Mouse (Mus musculus) MN1 (cell line): ENCODE measurements around the gene Igsf11.
"Not testable (repeated sequence)": the region's sequence is repeated elsewhere in the genome, so short reads cannot be mapped to it uniquely, and the experiment has no call there.

Source experiments
- DNase-seq: peaks from one replicate; pipeline ENCODE4 v3.0.0-alpha.2; 2016; ENCODE audit warnings: low spot score

Gene Igsf11

DNA sequence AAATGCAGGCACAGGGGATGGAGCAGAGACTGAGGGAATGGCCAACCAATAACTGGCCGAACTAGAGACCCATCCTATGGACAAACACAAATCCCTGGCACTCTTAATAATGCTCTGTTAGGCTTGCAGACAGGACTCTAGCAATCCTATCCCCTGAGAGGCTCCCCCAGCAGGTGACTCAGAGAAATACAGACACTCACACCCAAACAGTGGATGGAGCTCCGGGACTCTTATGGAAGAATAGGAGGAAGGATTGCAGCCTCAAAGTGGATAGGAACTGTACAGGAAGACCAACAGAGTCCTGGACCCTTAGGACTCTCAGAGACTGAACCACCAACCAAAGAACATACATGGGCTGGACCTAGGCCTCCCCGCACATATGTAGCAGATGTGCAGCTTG is 91.4 kb downstream of the Igsf11 start:
- not testable (repeated sequence) for DNase-seq

DNA sequence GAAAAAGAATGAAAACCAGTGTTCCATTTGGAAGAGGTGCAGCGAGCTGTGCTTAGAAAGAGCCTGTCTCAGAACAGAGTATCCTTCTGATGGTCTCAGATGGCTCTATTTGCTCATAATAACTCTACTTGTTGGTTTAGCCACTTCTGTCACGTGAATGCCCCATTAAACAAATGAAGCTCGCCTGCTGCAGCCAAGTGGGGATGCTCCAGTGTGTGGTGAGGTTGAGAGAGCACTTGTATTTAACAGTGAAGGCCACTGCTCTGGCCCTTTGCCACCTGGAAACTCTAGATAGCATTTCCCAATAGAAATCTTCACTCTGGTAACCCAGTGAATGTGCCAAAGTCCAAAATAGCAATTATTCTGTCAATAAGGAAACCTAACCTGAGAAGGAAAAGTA is 92.9 kb downstream of the Igsf11 start:
- DNase-seq: no peak

DNA sequence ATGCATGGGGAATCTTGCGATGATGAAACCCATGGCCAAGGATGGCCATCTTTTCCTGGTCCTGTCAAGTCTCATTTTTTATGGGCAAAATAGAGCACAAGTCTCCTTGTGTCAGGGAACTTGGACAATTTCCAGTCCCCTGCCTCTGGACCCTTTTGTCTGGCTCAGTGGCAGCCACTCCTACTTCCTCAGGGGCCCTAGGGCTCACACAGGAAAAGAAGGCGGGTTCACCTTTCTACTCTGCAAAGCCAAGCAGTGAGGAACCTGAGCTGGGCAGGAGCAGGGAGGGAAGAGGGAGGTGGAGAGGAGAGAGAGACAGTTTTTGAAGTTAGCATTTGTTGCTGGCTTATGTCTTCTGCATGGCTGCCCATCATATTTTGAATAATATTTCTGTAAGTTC is 93.9 kb downstream of the Igsf11 start:
- DNase-seq: no peak

DNA sequence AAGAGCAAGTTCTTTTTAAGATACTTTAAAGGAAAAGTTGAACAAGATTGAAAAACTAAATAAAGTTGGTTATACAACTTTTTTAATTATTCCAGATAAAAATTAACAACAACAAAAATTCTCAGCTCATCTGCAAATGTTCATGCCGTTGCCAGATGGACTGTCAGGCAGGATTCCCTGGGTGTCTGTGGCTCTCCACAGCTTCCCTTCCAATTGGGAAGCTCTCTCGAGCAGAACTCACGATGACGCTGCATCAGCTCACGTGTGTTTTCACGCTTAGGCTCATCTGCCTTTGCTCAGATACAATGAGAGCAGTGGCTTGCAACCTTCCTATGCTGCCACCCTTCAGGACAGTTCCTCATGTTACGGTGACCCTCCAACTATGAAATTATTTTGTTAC is 101.2 kb downstream of the Igsf11 start:
- DNase-seq: no peak

DNA sequence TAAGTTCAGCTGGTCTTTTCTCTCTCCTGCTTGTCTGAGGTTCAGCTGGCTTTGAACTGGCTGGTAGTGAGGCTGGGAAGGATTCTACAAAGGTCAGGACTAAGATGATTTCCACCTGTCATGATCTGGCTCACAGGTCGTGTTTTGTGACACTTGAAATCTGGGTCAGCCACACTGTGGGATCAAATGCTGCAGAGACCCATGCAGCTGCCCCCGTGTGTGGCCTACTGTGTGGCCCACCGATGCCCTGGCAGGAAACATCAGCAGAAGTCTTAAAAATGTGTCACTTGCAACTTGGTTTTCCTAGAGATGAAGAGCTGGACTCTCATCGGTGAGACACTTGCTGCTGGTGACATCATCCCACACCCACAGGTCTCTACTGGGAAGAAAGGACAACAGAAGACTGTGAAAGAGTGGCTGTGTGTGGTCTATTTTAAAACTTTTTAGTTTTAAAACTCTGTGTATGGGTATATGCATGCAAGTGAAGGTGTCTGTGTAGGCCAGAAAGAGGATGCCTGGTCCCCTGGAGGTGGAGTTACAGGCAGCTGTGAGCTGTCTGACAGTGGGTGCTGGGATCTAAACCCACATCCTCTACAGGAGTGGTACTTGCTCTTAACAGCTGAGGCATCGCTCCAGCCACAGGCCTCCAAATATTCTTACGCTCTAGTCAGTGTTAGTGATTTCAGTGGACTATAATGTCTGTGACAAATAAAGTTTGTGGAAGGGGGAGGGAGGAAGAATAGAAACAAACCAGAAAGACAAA is 106.2 kb downstream of the Igsf11 start:
- DNase-seq: no peak

DNA sequence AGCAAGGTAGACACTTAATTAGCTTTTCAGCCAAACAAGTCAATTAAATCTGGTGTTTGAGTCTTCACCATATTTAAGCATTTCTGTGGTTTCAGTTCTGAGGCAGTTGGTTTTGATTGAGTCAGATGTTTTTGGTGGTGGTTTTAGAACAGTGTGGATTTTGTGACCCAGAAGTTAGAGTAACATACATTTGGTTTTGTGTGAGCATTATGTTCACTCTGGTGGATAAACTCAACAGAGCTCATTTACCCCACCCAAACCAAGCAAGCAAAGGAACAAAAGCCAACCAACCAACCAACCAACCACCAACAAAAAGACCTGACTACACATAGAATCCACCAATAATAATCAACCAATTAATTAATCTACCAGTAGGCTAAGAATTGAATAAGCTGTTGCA is 106.8 kb downstream of the Igsf11 start:
- no peak for DNase-seq

DNA sequence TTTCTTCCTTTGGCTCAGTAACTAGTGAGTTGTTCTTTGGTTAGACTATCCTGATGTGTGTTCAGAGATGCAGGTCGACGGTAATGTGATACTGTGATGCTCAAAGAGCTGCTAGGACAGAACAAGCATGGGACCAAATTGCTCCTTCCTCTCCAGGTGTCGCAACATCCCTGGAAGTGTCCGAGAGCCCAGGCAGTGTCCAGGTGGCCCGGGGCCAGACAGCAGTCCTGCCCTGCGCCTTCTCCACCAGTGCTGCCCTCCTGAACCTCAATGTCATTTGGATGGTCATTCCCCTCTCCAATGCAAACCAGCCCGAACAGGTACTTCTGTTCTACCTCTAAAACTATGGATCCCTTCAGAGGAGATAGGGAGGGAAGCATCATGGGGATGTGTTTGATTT is 114.5 kb downstream of the Igsf11 start:
- no peak for DNase-seq

DNA sequence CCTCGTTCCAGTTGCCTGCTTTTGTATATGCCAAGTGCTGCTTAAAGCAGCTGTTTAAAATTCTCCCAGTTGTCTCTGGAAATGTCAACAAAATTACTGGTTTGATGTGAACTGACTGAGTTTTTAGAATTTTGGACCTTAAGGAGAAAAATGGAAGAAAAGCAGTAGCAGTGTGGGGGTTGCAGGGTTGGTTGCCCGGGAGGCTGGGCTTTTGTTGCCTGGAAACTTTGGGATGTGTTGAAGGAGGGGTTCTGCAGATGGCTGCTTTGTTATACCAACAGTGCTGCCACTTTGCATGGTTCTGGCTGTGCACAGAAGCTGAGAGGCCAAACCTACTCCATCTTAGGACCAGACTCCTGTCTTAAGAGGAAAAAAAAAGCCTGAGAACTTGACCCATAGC is 127.0 kb downstream of the Igsf11 start:
- DNase-seq: no peak

DNA sequence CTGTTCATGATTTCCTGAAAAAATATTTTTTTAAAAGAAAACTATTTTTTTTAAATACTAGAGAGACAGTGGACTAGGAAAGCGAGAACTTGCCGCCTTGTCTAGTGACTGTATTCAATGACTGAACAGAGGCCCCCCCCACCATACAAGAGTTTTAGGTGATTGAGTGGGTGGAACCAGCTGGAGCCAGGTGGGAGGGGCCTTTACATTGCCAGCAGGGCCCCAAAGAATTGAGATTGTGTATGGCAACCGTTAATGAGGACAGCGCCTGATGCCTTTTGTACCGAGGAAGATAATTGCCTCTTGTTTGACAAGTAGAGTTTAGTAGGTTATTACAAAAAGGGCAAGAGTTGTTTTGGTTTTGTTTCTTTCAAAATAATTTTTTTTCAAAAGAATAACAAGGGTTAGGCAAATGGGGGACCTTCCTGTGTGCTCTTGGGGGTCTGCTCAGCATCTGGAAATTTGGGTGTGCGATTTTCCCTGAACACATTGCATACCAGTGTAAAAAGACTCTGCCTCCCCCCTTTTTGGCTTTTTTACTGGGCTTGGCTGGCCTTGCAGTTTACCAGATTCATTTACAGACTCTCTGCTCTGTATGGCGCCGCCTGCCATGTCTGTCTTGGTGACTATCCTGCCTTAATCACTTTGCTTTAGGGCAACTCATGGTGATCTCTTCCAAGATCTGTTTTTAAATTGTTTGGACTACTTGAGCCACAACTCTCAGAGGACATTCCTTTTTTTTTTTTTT is 133.7 kb downstream of the Igsf11 start:
- DNase-seq: no peak

DNA sequence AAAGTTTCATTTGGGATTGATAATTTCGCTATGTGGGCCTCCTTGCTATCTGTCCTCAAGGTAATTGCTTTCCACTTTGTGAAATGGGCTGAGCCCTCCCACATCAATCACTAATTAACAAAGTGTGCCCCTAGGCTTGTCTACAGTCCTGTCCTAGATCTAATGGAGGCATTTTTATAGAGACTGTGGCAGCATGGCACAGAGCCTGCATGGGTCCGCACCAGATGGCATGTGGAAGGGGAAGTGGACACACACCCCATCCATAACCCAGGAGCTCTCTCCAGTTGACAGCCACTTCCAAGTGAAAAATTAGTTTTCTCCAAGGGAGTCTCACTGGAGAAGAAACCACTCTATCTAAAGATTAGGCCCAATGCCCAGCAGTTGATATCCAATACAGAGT is 138.9 kb downstream of the Igsf11 start:
- no peak for DNase-seq

DNA sequence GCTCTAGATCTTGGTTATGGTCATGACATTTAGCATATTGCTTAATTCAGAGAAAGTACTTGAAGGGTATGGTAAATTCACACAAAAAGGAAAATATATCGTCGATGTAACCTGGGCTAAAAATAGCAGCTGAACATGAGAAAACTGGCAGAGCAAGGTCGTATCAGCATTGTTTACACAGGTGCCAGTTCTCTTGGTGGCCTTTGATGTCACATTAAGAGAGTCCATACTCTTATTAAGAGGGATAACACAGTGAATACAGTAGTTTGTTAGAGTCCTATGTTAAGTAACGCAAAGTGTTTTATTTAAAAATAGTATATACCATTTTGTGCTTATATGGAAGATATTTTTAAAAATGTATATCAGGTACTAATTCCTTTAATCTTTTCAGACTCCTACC is 144.8 kb downstream of the Igsf11 start:
- DNase-seq: no peak

DNA sequence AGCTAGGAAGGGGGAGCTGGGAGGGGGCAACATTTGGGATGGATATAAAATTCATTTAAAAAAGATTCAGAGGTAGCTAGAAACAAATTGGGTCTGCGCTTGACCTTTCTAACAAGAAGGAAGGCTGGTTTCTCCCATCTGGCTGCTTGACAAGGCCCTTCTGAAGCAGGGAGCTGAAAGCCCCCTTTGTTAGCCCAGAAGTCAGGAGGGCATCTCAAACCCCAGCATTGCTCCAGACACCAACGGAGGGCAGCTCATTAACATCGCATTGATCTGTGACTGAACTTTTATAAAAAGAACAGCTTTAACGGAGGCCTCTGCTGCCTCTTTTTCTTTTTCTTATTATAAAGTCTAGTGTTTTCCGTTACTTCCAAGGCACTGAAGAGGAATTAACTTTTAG is 151.9 kb downstream of the Igsf11 start:
- no peak for DNase-seq

DNA sequence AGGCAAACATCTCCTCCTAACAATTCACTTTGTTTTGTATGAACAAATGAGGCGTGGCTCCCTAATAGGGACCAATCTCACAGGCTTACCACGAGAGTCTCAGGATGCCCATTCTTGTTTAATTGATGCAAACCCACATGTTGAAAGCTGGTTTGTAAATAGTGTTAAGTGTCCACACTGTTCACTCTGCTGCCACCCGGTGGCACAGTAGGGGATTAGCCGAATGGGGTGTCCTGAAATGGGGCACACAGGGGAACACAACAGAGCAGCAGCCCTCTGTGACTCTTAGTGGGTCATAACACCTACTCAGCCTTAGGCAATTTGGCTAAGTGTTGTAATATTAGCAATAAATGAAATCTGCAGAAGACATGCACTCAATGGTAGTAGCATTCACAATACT is 156.4 kb downstream of the Igsf11 start:
- DNase-seq: no peak

DNA sequence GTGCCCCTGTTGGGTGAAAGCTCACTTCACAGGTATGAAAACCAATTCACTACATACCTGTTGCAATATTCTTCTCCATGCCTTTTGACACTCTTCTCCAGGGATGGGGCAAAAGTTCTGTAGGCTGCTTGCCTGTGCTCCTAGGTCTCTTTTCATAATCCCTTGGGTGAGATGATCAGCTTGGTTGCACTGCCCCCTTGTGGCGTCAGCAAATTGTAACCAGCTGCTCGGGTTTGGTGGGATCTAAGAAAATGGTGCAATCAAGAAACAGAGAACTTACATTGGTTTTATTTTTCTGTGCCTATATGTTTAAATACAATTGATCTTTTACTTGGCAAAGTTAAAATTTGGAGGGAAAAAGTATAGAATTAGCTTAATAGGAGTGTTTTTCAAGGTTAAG is 160.5 kb downstream of the Igsf11 start:
- peak; percentile 15 for DNase-seq

DNA sequence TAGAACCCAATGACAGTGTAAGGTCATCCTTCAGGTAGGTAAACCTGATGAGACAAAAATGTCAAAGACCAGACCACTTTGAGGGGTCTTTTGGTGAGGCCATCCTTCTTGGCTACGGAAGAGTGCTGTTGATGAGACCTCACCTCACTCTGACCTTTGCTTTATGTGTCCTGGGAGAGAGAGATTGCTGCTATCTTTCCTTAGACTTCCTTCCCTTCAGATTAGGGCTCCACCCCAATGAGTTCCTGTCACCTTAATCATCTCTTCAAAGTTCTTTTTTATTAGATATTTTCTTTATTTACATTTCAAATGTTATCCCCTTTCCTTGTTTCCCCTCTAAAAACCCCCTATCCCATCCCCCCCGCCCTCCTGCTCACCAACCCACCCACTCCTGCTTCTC is 161.3 kb downstream of the Igsf11 start:
- DNase-seq: no peak

DNA sequence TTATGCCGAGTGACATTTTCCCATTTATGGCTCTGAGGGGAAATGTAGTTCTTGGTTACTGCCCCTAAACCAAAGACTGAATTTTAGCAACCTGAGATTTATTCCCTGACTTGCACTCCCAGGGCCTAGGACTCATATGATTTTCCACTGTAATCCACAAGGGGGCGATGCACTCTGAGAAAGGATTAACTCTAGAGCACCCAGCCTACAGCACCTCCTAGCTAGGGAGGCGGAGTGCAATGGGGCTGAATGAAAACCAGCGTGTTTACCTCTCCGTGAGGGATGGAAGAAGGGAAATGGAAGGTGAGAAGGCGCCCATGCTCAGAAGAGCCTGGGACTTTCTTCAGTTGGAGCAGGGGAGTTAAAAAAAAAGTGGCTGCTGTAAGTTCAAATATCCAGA is 163.6 kb downstream of the Igsf11 start:
- DNase-seq: no peak

DNA sequence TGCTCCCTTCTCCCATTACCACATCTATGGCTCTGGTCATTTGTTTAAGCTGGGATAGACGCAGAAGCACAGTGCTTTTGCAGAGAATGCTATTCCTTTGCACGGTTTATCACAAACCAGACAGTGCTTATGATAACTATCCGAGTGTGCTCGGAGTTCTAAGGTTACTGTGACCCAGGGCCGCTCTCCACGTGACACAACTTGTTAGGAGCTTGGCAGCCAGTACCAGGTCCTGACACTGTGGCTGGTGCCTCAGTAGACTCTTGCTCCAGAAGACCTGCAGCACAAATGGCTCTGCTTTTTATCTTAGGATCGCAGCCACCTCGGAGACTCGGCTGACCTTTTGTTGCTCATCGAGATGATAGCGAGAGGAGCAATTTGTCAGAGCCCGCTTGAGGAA is 164.5 kb downstream of the Igsf11 start:
- no peak for DNase-seq

DNA sequence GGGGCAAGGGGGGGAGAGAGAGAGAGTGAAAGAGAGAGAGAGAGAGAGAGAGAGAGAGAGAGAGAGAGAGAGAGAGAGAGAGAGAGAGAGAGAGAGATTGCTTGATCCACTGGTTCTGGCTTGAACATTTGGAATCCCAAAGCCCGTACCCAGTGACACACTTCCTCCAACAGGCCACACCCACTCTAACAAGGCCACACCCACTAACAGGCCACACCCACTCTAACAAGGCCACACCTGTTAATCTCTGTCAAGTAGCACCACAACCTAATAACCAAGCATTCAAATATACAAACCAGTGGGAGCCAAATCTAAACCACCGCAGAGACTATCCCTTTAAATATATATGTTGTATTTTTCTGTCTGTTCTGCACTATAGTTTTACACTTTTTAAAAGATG is 166.4 kb downstream of the Igsf11 start:
- DNase-seq: no peak

DNA sequence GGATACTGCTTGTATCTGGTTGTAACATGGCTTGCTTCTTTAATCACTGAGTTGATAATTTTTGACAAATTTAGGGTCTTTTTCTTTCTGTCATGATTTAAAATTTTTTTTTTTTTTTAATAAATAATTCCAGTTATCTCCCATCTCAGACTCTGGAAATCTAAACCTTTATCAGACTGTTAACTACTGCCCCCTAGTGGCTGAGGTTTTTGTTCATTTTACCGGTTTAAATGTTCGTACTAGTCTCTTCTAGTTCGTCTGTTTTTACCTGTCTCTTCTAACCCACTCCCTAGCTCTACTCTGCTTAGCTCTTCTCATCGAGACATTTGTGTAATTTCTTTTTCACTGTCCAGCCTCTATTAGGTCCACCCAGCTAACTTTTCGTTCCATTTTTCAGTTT is 170.1 kb downstream of the Igsf11 start:
- DNase-seq: peak; percentile 6

DNA sequence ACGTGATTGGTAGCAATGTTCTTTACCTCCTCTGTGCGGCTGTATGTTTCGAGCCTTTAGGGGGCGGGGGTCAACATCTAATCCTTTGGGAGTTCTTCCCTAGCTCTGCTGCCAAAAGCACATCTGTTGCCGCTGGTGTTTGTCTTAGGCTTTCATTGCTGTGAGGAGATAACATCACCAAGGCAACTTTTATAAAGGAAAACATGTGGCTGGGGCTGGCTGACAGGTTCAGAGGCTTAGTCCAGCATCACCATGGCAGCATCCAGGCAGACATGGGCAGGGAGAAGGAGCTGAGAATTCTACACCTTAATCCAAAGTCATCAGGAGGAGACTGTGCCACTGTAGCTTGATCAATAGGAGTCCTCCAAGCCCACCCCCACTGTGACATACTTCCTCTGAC is 173.1 kb downstream of the Igsf11 start:
- no peak for DNase-seq

DNA sequence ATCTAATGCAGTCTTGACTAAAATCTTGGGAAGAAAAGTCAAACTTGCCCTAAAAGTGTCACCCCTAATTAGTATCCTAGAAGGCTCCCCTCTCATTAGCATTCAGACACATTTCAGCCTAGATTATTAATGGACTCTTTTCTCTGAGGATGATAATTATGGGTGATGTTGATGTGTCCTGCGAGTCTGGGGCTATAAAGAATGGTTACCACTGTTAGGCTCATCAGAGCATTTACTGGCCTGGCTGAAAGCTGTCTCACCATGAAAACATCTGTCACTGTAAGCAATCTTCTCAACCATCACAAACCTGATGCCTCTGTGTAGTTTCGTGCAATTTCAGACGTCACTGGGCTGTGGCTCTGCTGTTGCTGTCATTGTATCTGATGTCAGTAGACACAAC is 179.0 kb downstream of the Igsf11 start:
- DNase-seq: no peak
